Mouse (Mus musculus) limb, embryonic 13.5 days (tissue): ENCODE measurements around the gene Rsc1a1. TPM values are rescaled to one million over a fixed set of nuclear protein-coding genes. Genes with fewer than 3 reads are reported as not detected.
A peak's percentile ranks its signal among the peaks of the same experiment; 100 is the strongest.

Source experiments
- ATAC-seq: fragments of 200-750 bp; cut with Nextera tagmentation; 2 replicates; pipeline ENCODE4 v1.8.0; 2017; ENCODE audit warnings: low read depth, moderate number of reproducible peaks, moderate TSS enrichment; ENCODE audit not compliant: low FRiP score
- H3K27ac ChIP-seq: fragments of 300-500 bp; sonication (generic); 2 replicates; pipeline ENCODE4 v1.5.1; 2015; ENCODE audit warnings: inconsistent platforms, mild to moderate bottlenecking, moderate library complexity
- H3K27me3 ChIP-seq: fragments of 300-500 bp; sonication (generic); 2 replicates; pipeline ENCODE4 v1.6.1; 2015; ENCODE audit warnings: mild to moderate bottlenecking, inconsistent platforms
- H3K36me3 ChIP-seq: fragments of 300-500 bp; sonication (generic); 2 replicates; pipeline ENCODE4 v1.6.1; 2015; ENCODE audit warnings: inconsistent platforms, mild to moderate bottlenecking, moderate library complexity
- H3K4me1 ChIP-seq: fragments of 300-500 bp; sonication (generic); 2 replicates; pipeline ENCODE4 v1.6.1; 2015; ENCODE audit warnings: inconsistent platforms
- H3K4me2 ChIP-seq: fragments of 300-500 bp; sonication (generic); replicated peaks from 2 replicates; pipeline ENCODE4 v1.6.1; 2015; ENCODE audit warnings: inconsistent platforms, mild to moderate bottlenecking, moderate library complexity
- H3K4me3 ChIP-seq: fragments of 300-500 bp; sonication (generic); 2 replicates; pipeline ENCODE4 v1.5.1; 2015; ENCODE audit warnings: moderate library complexity, mild to moderate bottlenecking, inconsistent platforms
- H3K9ac ChIP-seq: fragments of 300-500 bp; sonication (generic); 2 replicates; pipeline ENCODE4 v1.6.1; 2015; ENCODE audit warnings: mild to moderate bottlenecking, inconsistent platforms
- H3K9me3 ChIP-seq: fragments of 300-500 bp; sonication (generic); 2 replicates; pipeline ENCODE4 v1.6.1; 2016; ENCODE audit warnings: inconsistent platforms
- WGBS: fragments of 180-500 bp; shearing (Covaris S2); methylation state at CpG from one replicate; pipeline ENCODE4 v1.1.7; 2015; 5-methylcytosine and 5-hydroxymethylcytosine counted together
- polyA plus RNA-seq: library from polyadenylated mRNA; unstranded; fragments of >200 nt; fragmentation: Nextera tagmentation; extraction: Ambion mirVana; gene quantifications from 2 replicates; pipeline ENCODE4 v1.2.1, GENCODE M21; 2015

Gene Rsc1a1
- polyA plus RNA-seq, 1 experiment from 2014 or later: 1.3 TPM

GRCm38 (mm10) chr4:141721961-141722360 lies 36.6 kb upstream of the Rsc1a1 start:
- 71% methylated on average over 6 of the region's 6 CpGs for WGBS
- Histone ChIP-seq H3K9ac (peak overlapping the region; percentile 95), H3K4me3 (peak overlapping the region; percentile 100), H3K27ac (no peak overlapping the region), H3K4me1 (peaks cover 24% of the 10 kb centered on the region), H3K27me3 (no peaks in the 10 kb centered on the region), H3K9me3 (no peaks in the 10 kb centered on the region), H3K36me3 (peaks cover 14% of the 10 kb centered on the region), H3K4me2 (peak overlapping the region; percentile 81)
- no peak for ATAC-seq

- WGBS: 81% methylated on average over 6 of the region's 6 CpGs
- peak overlapping the region; percentile 81; the same call in 1 of the 2 replicates for H3K4me2 ChIP-seq
- ATAC-seq: no peak
- no peaks in the 10 kb centered on the region for H3K9me3 ChIP-seq
- peaks cover 22% of the 10 kb centered on the region for H3K36me3 ChIP-seq
- H3K27me3 ChIP-seq: no peaks in the 10 kb centered on the region
- H3K9ac ChIP-seq: no peak overlapping the region
- H3K4me3 ChIP-seq: no peak overlapping the region
- no peak overlapping the region for H3K27ac ChIP-seq
- H3K4me1 ChIP-seq: peaks cover 24% of the 10 kb centered on the region
These were observed 35.5 kb upstream of the Rsc1a1 start for GRCm38 (mm10) chr4:141720761-141721523.

- peaks cover 35% of the 10 kb centered on the region for H3K4me1 ChIP-seq
- no peak overlapping the region for H3K9ac ChIP-seq
- H3K4me3 ChIP-seq: no peak overlapping the region
- 89% methylated on average over 1 of the region's 1 CpGs for WGBS
- H3K27me3 ChIP-seq: no peaks in the 10 kb centered on the region
- H3K27ac ChIP-seq: no peak overlapping the region
- no peak overlapping the region for H3K4me2 ChIP-seq
- ATAC-seq: no peak
- no peaks in the 10 kb centered on the region for H3K9me3 ChIP-seq
- H3K36me3 ChIP-seq: peaks cover 22% of the 10 kb centered on the region
These were observed 33.9 kb upstream of the Rsc1a1 start for GRCm38 (mm10) chr4:141719304-141719703.

GRCm38 (mm10) chr4:141717633-141718032 lies 32.2 kb upstream of the Rsc1a1 start:
- Histone ChIP-seq H3K27ac (no peak overlapping the region), H3K27me3 (no peaks in the 10 kb centered on the region), H3K4me1 (peaks cover 39% of the 10 kb centered on the region), H3K9ac (no peak overlapping the region), H3K4me3 (no peak overlapping the region), H3K9me3 (no peaks in the 10 kb centered on the region), H3K36me3 (peaks cover 31% of the 10 kb centered on the region), H3K4me2 (no peak overlapping the region)
- 83% methylated on average over 4 of the region's 4 CpGs for WGBS
- no peak for ATAC-seq

GRCm38 (mm10) chr4:141715027-141715426 lies 29.6 kb upstream of the Rsc1a1 start:
- Histone ChIP-seq H3K9ac (0 out of 2 replicates have a peak overlapping the region, but pooled peaks have one; percentile 31), H3K27ac (no peak overlapping the region; the same call in 1 of the 2 replicates), H3K4me1 (peaks cover 22% of the 10 kb centered on the region), H3K4me3 (no peak overlapping the region), H3K36me3 (peaks cover 49% of the 10 kb centered on the region), H3K27me3 (no peaks in the 10 kb centered on the region), H3K4me2 (no peak overlapping the region), H3K9me3 (no peaks in the 10 kb centered on the region)
- WGBS: 28% methylated on average over 2 of the region's 2 CpGs
- ATAC-seq: peak; percentile 61; the same call in 1 of the 2 replicates

GRCm38 (mm10) chr4:141713598-141714142 lies 28.3 kb upstream of the Rsc1a1 start:
- peaks cover 59% of the 10 kb centered on the region for H3K36me3 ChIP-seq
- H3K4me1 ChIP-seq: peaks cover 22% of the 10 kb centered on the region
- H3K4me2 ChIP-seq: no peak overlapping the region
- no peak overlapping the region for H3K4me3 ChIP-seq
- H3K27me3 ChIP-seq: no peaks in the 10 kb centered on the region
- H3K27ac ChIP-seq: no peak overlapping the region; the same call in 1 of the 2 replicates
- H3K9me3 ChIP-seq: no peaks in the 10 kb centered on the region
- WGBS: 46% methylated on average over 5 of the region's 5 CpGs
- no peak overlapping the region for H3K9ac ChIP-seq
- ATAC-seq: no peak

GRCm38 (mm10) chr4:141711250-141711649 lies 25.9 kb upstream of the Rsc1a1 start:
- 83% methylated on average over 1 of the region's 1 CpGs for WGBS
- H3K9me3 ChIP-seq: no peaks in the 10 kb centered on the region
- no peak overlapping the region for H3K27ac ChIP-seq
- no peak overlapping the region for H3K4me3 ChIP-seq
- H3K9ac ChIP-seq: no peak overlapping the region
- H3K36me3 ChIP-seq: peaks cover 74% of the 10 kb centered on the region
- no peak for ATAC-seq
- H3K27me3 ChIP-seq: no peaks in the 10 kb centered on the region
- peaks cover 22% of the 10 kb centered on the region for H3K4me1 ChIP-seq
- H3K4me2 ChIP-seq: no peak overlapping the region

- Histone ChIP-seq H3K9ac (no peak overlapping the region), H3K4me1 (peaks cover 7% of the 10 kb centered on the region), H3K9me3 (no peaks in the 10 kb centered on the region), H3K4me3 (no peak overlapping the region), H3K27ac (no peak overlapping the region), H3K27me3 (no peaks in the 10 kb centered on the region), H3K36me3 (peaks cover 95% of the 10 kb centered on the region), H3K4me2 (no peak overlapping the region)
- WGBS: 94% methylated on average over 2 of the region's 2 CpGs
- no peak for ATAC-seq
These were observed 23.6 kb upstream of the Rsc1a1 start for GRCm38 (mm10) chr4:141708971-141709370.

- Histone ChIP-seq H3K9ac (no peak overlapping the region), H3K4me1 (no peaks in the 10 kb centered on the region), H3K27ac (no peak overlapping the region), H3K9me3 (no peaks in the 10 kb centered on the region), H3K4me3 (no peak overlapping the region), H3K36me3 (peaks cover 99% of the 10 kb centered on the region), H3K27me3 (no peaks in the 10 kb centered on the region), H3K4me2 (no peak overlapping the region)
- 94% methylated on average over 7 of the region's 7 CpGs for WGBS
- no peak for ATAC-seq
These were observed 22.6 kb upstream of the Rsc1a1 start for GRCm38 (mm10) chr4:141708005-141708404.

GRCm38 (mm10) chr4:141705331-141705730 lies 19.9 kb upstream of the Rsc1a1 start:
- Histone ChIP-seq H3K27ac (no peak overlapping the region; the same call in 1 of the 2 replicates), H3K27me3 (no peaks in the 10 kb centered on the region), H3K4me1 (no peaks in the 10 kb centered on the region), H3K36me3 (peaks cover 99% of the 10 kb centered on the region), H3K4me3 (no peak overlapping the region), H3K4me2 (no peak overlapping the region), H3K9me3 (no peaks in the 10 kb centered on the region), H3K9ac (no peak overlapping the region)
- no peak for ATAC-seq
- 83% methylated on average over 4 of the region's 4 CpGs for WGBS

- Histone ChIP-seq H3K27ac (no peak overlapping the region), H3K4me3 (no peak overlapping the region), H3K27me3 (no peaks in the 10 kb centered on the region), H3K36me3 (peaks cover 99% of the 10 kb centered on the region), H3K9me3 (no peaks in the 10 kb centered on the region), H3K4me1 (no peaks in the 10 kb centered on the region), H3K4me2 (no peak overlapping the region), H3K9ac (no peak overlapping the region)
- 91% methylated on average over 2 of the region's 2 CpGs for WGBS
- ATAC-seq: no peak
These were observed 19.2 kb upstream of the Rsc1a1 start for GRCm38 (mm10) chr4:141704625-141705024.

- Histone ChIP-seq H3K9ac (no peak overlapping the region), H3K27me3 (no peaks in the 10 kb centered on the region), H3K27ac (no peak overlapping the region), H3K4me1 (no peaks in the 10 kb centered on the region), H3K36me3 (peaks cover 97% of the 10 kb centered on the region), H3K4me3 (no peak overlapping the region), H3K4me2 (no peak overlapping the region), H3K9me3 (no peaks in the 10 kb centered on the region)
- WGBS: 93% methylated on average over 8 of the region's 8 CpGs
- no peak for ATAC-seq
These were observed 9.3 kb upstream of the Rsc1a1 start for GRCm38 (mm10) chr4:141694719-141695118.
